Mouse (Mus musculus): ENCODE measurements around the gene Sh3bp4. TPM values are rescaled to one million over a fixed set of nuclear protein-coding genes. Genes with fewer than 3 reads are reported as not detected.

The Sh3bp4 gene
- polyA plus RNA-seq, 1 experiment, result 3.6 TPM

GRCm38 (mm10) chr1:89108340-89108896, 38.2 kb downstream of the Sh3bp4 start:
- H3K4me1 ChIP-seq (ENCODE audit: control insufficient read depth, insufficient read depth, insufficient read length), result peaks cover 4% of the 10 kb centered on the region; the same call in 1 of the 2 replicates
- H3K36me3 ChIP-seq (ENCODE audit: control insufficient read depth, insufficient read depth, low read length), result no peaks in the 10 kb centered on the region
- 1% methylated on average over 6 of the region's 6 CpGs for WGBS
- H3K4me3 ChIP-seq (ENCODE audit: extremely low read depth, insufficient read depth, insufficient read length), result no peak overlapping the region
- H3K27me3 ChIP-seq (ENCODE audit: control insufficient read depth, insufficient read depth, low read length), result no peaks in the 10 kb centered on the region
- no peak for DNase-seq (ENCODE audit: low read depth in 1 of 2, low spot score in 2 of 2)
- no peak for TF ChIP-seq CTCF (IDR thresholded peaks at IDR 0.05; ENCODE audit: extremely low read depth, insufficient read depth, insufficient read length, insufficient replicate concordance)
- no peak for TF ChIP-seq POLR2A (IDR thresholded peaks at IDR 0.05; ENCODE audit: low read depth, low read length)
- no peak overlapping the region for H3K27ac ChIP-seq (ENCODE audit: insufficient read depth, low read length)

GRCm38 (mm10) chr1:89109767-89110166, 39.6 kb downstream of the Sh3bp4 start:
- Histone ChIP-seq H3K4me3 (ENCODE audit: extremely low read depth, insufficient read depth, insufficient read length) (no peak overlapping the region), H3K36me3 (ENCODE audit: control insufficient read depth, insufficient read depth, low read length) (no peaks in the 10 kb centered on the region), H3K4me1 (ENCODE audit: control insufficient read depth, insufficient read depth, insufficient read length) (peaks cover 4% of the 10 kb centered on the region; the same call in 1 of the 2 replicates), H3K27me3 (ENCODE audit: control insufficient read depth, insufficient read depth, low read length) (no peaks in the 10 kb centered on the region), H3K27ac (ENCODE audit: insufficient read depth, low read length) (no peak overlapping the region)
- DNase-seq (ENCODE audit: low read depth in 1 of 2, low spot score in 2 of 2), result no peak
- WGBS, result 86% methylated on average over 7 of the region's 7 CpGs
- TF ChIP-seq CTCF (IDR thresholded peaks at IDR 0.05; ENCODE audit: extremely low read depth, insufficient read depth, insufficient read length, insufficient replicate concordance) (no peak), POLR2A (IDR thresholded peaks at IDR 0.05; ENCODE audit: low read depth, low read length) (no peak)

DNA sequence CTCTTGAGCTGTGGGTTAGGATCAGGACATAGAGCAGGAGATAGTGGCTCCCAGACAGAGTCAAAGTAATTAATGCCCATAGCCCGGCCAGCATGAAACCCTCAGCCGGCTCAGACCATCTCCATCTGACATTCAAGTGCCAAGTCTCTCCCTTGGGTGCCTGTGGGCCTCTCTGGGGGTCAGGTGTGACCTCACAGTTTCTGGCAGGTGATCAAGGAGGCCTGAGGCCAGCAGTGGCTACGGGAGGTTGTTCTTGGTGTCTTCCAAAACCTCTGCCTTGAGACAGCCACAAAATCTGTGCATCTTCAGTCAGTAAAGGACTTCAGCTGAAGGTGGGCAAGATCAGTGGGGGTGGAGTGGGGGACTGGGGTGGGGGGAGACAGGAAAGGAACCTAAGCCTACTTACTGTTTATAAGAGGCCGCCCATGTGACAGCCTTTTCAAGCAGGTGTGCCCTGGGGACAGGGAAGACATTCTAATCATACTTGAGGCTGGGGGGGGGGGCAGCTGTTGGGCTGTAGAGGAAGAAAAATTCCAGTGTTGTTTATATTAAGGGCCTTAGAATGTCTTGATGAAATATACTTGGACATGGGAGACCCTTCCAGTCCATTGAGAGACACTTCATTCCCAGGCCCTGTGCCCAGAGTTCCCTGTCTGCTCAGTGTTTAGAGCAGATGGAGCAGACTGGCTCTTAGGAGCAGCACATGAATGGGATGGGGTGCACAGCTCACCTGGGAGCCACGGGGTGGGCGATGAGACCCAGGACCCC, 40.7 kb downstream of the Sh3bp4 start:
- DNase-seq (ENCODE audit: low read depth in 1 of 2, low spot score in 2 of 2), result no peak
- TF ChIP-seq CTCF (IDR thresholded peaks at IDR 0.05; ENCODE audit: extremely low read depth, insufficient read depth, insufficient read length, insufficient replicate concordance) (no peak), POLR2A (IDR thresholded peaks at IDR 0.05; ENCODE audit: low read depth, low read length) (no peak)
- Histone ChIP-seq H3K4me3 (ENCODE audit: extremely low read depth, insufficient read depth, insufficient read length) (no peak overlapping the region), H3K36me3 (ENCODE audit: control insufficient read depth, insufficient read depth, low read length) (no peaks in the 10 kb centered on the region), H3K27ac (ENCODE audit: insufficient read depth, low read length) (no peak overlapping the region), H3K4me1 (ENCODE audit: control insufficient read depth, insufficient read depth, insufficient read length) (peaks cover 4% of the 10 kb centered on the region; the same call in 1 of the 2 replicates), H3K27me3 (ENCODE audit: control insufficient read depth, insufficient read depth, low read length) (no peaks in the 10 kb centered on the region)
- 89% methylated on average over 6 of the region's 6 CpGs for WGBS

DNA sequence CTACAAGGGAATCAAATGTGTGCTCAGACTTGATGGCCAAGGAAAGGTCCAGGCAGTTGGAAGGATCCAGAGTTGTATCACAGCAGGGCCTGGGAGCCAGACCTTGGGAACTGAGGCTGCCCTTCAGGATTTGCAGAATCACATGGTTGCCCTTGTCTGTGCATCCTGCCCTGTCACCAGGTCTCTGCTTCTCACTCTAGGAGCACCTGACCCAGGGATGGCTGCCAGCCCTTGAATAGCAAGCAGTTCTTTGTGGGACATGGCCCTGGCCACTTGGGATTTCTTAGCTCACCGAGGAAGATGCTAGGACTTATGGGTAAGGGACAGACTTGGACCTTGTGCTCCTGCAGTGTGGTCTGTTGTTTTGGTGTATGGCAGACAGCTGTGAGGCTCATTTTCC, 42.3 kb downstream of the Sh3bp4 start:
- no peak overlapping the region for H3K4me3 ChIP-seq (ENCODE audit: extremely low read depth, insufficient read depth, insufficient read length)

DNA sequence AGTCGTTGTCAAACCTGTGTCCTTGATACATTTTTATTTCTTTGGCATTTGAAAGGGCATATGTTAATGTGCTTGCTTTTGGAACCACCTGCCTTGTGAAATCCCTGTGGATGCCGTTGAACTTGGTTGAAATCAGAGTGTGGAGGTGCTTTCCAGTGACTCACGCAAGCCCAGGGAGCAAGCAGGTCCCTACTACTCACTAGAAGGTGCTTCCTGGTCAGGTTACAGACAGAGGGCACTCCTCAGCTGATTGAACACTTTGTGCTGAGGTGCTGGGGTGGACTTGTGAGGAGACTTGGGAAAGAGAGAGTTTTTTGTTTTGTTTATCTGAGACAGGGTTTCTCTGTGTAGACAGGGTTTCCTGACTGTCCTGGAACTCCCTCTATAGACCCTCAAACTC, 43.5 kb downstream of the Sh3bp4 start:
- WGBS, result 89% methylated on average over 3 of the region's 3 CpGs
- TF ChIP-seq POLR2A (IDR thresholded peaks at IDR 0.05; ENCODE audit: low read depth, low read length) (no peak), CTCF (IDR thresholded peaks at IDR 0.05; ENCODE audit: extremely low read depth, insufficient read depth, insufficient read length, insufficient replicate concordance) (no peak)
- Histone ChIP-seq H3K4me3 (ENCODE audit: extremely low read depth, insufficient read depth, insufficient read length) (no peak overlapping the region), H3K4me1 (ENCODE audit: control insufficient read depth, insufficient read depth, insufficient read length) (no peaks in the 10 kb centered on the region), H3K27me3 (ENCODE audit: control insufficient read depth, insufficient read depth, low read length) (no peaks in the 10 kb centered on the region), H3K36me3 (ENCODE audit: control insufficient read depth, insufficient read depth, low read length) (no peaks in the 10 kb centered on the region), H3K27ac (ENCODE audit: insufficient read depth, low read length) (no peak overlapping the region)
- no peak for DNase-seq (ENCODE audit: low read depth in 1 of 2, low spot score in 2 of 2)

More for the DNA sequence above, 42.3 kb downstream of the Sh3bp4 start:
- DNase-seq (ENCODE audit: low read depth in 1 of 2, low spot score in 2 of 2), result no peak
- peaks cover 4% of the 10 kb centered on the region; the same call in 1 of the 2 replicates for H3K4me1 ChIP-seq (ENCODE audit: control insufficient read depth, insufficient read depth, insufficient read length)
- 88% methylated on average over 1 of the region's 1 CpGs for WGBS
- no peaks in the 10 kb centered on the region for H3K36me3 ChIP-seq (ENCODE audit: control insufficient read depth, insufficient read depth, low read length)
- TF ChIP-seq POLR2A (IDR thresholded peaks at IDR 0.05; ENCODE audit: low read depth, low read length) (no peak), CTCF (IDR thresholded peaks at IDR 0.05; ENCODE audit: extremely low read depth, insufficient read depth, insufficient read length, insufficient replicate concordance) (no peak)
- H3K27me3 ChIP-seq (ENCODE audit: control insufficient read depth, insufficient read depth, low read length), result no peaks in the 10 kb centered on the region
- H3K27ac ChIP-seq (ENCODE audit: insufficient read depth, low read length), result no peak overlapping the region

DNA sequence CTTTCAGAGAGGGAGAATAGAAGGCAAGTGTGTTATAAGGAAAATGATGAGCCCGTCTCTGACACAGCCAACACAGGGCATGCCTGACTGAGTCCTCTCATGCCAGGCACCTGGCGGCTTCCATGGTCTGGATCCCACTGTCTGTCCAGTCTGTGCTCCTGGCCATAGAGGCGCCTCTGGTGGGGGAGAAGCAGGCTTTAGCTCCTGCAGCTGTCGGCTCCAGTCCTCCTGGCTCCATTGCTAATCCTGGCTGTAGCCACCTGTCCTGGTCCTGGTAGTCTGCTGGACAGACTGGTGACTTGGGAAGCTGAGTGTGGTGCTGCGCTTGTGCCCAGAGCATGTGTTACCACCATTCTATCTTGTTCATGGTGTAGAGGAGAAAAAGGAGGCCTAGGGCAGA, 46.8 kb downstream of the Sh3bp4 start:
- no peaks in the 10 kb centered on the region for H3K4me1 ChIP-seq (ENCODE audit: control insufficient read depth, insufficient read depth, insufficient read length)
- H3K36me3 ChIP-seq (ENCODE audit: control insufficient read depth, insufficient read depth, low read length), result no peaks in the 10 kb centered on the region
- DNase-seq (ENCODE audit: low read depth in 1 of 2, low spot score in 2 of 2), result no peak
- no peak overlapping the region for H3K27ac ChIP-seq (ENCODE audit: insufficient read depth, low read length)
- no peak for TF ChIP-seq CTCF (IDR thresholded peaks at IDR 0.05; ENCODE audit: extremely low read depth, insufficient read depth, insufficient read length, insufficient replicate concordance)
- TF ChIP-seq POLR2A (IDR thresholded peaks at IDR 0.05; ENCODE audit: low read depth, low read length), result no peak
- no peaks in the 10 kb centered on the region for H3K27me3 ChIP-seq (ENCODE audit: control insufficient read depth, insufficient read depth, low read length)
- no peak overlapping the region for H3K4me3 ChIP-seq (ENCODE audit: extremely low read depth, insufficient read depth, insufficient read length)
- 92% methylated on average over 5 of the region's 5 CpGs for WGBS

GRCm38 (mm10) chr1:89118076-89118475, 47.9 kb downstream of the Sh3bp4 start:
- H3K27me3 ChIP-seq (ENCODE audit: control insufficient read depth, insufficient read depth, low read length), result no peaks in the 10 kb centered on the region
- no peaks in the 10 kb centered on the region for H3K36me3 ChIP-seq (ENCODE audit: control insufficient read depth, insufficient read depth, low read length)
- no peak for DNase-seq (ENCODE audit: low read depth in 1 of 2, low spot score in 2 of 2)
- H3K27ac ChIP-seq (ENCODE audit: insufficient read depth, low read length), result no peak overlapping the region
- H3K4me1 ChIP-seq (ENCODE audit: control insufficient read depth, insufficient read depth, insufficient read length), result no peaks in the 10 kb centered on the region
- H3K4me3 ChIP-seq (ENCODE audit: extremely low read depth, insufficient read depth, insufficient read length), result no peak overlapping the region
- TF ChIP-seq POLR2A (IDR thresholded peaks at IDR 0.05; ENCODE audit: low read depth, low read length) (no peak), CTCF (IDR thresholded peaks at IDR 0.05; ENCODE audit: extremely low read depth, insufficient read depth, insufficient read length, insufficient replicate concordance) (no peak)
- WGBS, result 80% methylated on average over 3 of the region's 3 CpGs
